Mouse (Mus musculus) heart, postnatal 0 days (tissue): ENCODE measurements around the gene Sorbs2. TPM values are rescaled to one million over a fixed set of nuclear protein-coding genes. Genes with fewer than 3 reads are reported as not detected.

Source experiments
- ATAC-seq: fragments of 200-750 bp; cut with Nextera tagmentation; 2 replicates; pipeline ENCODE4 v1.8.0; 2017; ENCODE audit warnings: low read depth, moderate number of reproducible peaks, moderate library complexity; ENCODE audit not compliant: insufficient read depth
- DNase-seq: peaks from one replicate; pipeline ENCODE4 v3.0.0-alpha.2; 2016; ENCODE audit warnings: low spot score
- H3K27ac ChIP-seq: fragments of 300-500 bp; sonication (generic); 2 replicates; pipeline ENCODE4 v1.5.1; 2014; ENCODE audit warnings: low read depth, mild to moderate bottlenecking
- H3K27me3 ChIP-seq: fragments of 300-500 bp; sonication (generic); 2 replicates; pipeline ENCODE4 v1.6.1; 2014; ENCODE audit warnings: low read length, mixed read lengths; ENCODE audit not compliant: control insufficient read depth, insufficient read depth
- H3K36me3 ChIP-seq: fragments of 300-500 bp; sonication (generic); replicated peaks from 2 replicates; pipeline ENCODE4 v1.6.1; 2014; ENCODE audit warnings: low read length, mixed read lengths; ENCODE audit not compliant: control insufficient read depth, insufficient read depth
- H3K4me1 ChIP-seq: fragments of 300-500 bp; sonication (generic); 2 replicates; pipeline ENCODE4 v1.6.1; 2014; ENCODE audit warnings: antibody characterized with exemption; ENCODE audit not compliant: control insufficient read depth, insufficient read depth
- H3K4me2 ChIP-seq: fragments of 300-500 bp; sonication (generic); 2 replicates; pipeline ENCODE4 v1.6.1; 2014; ENCODE audit warnings: low read depth, mild to moderate bottlenecking, low read length, moderate library complexity
- H3K4me3 ChIP-seq: fragments of 300-500 bp; sonication (generic); 2 replicates; pipeline ENCODE4 v1.5.1; 2014; ENCODE audit warnings: low read depth, low read length
- H3K9ac ChIP-seq: fragments of 300-500 bp; sonication (generic); replicated peaks from 2 replicates; pipeline ENCODE4 v1.6.1; 2014; ENCODE audit warnings: low read depth, low read length, mixed read lengths
- H3K9me3 ChIP-seq: fragments of 300-500 bp; sonication (generic); replicated peaks from 2 replicates; pipeline ENCODE4 v1.6.1; 2016; ENCODE audit warnings: low read length; ENCODE audit not compliant: control insufficient read depth
- CTCF ChIP-seq: IDR thresholded peaks from 2 replicates; pipeline ENCODE4 v1.5.1; 2016; ENCODE audit warnings: antibody characterized with exemption, control low read depth, low read depth
- EP300 ChIP-seq: IDR thresholded peaks from 2 replicates; pipeline ENCODE4 v1.6.1; 2016; ENCODE audit warnings: antibody characterized with exemption, low read depth
- WGBS: fragments of 180-500 bp; shearing (Covaris S2); extraction: QIAGEN DNeasy Blood & Tissue Kit; methylation state at CpG from one replicate; pipeline ENCODE4 v1.1.7; 2014; 5-methylcytosine and 5-hydroxymethylcytosine counted together
- polyA plus RNA-seq: library from polyadenylated mRNA; unstranded; fragments of >200 nt; fragmentation: Nextera tagmentation; extraction: Ambion mirVana; gene quantifications from 2 replicates; pipeline ENCODE4 v1.2.1, GENCODE M21; 2015
- total RNA-seq: library from RNA; depleted of rRNA; stranded (reverse); fragments of >200 nt; gene quantifications from 2 replicates; pipeline ENCODE4 v1.2.3, GENCODE M21; 2014; ENCODE audit warnings: low replicate concordance

Gene Sorbs2
- total and polyA plus RNA-seq, 2 experiments from 2014 or later, result 228 to 385 TPM

- peak overlapping the region; percentile 46; the same call in 1 of the 2 replicates for H3K27ac ChIP-seq
- DNase-seq, result no peak
- 86% methylated on average over 2 of the region's 2 CpGs for WGBS
Observed at GRCm38 (mm10) chr8:45598883-45599282, 91.3 kb downstream of the Sorbs2 start.

GRCm38 (mm10) chr8:45602019-45602418 is 94.4 kb downstream of the Sorbs2 start:
- no peaks in the 10 kb centered on the region for H3K36me3 ChIP-seq
- 44% methylated on average over 4 of the region's 4 CpGs for WGBS

More at GRCm38 (mm10) chr8:45598883-45599282, 91.3 kb downstream of the Sorbs2 start:
- no peaks in the 10 kb centered on the region for H3K27me3 ChIP-seq
- no peaks in the 10 kb centered on the region for H3K36me3 ChIP-seq
- no peak overlapping the region for H3K4me3 ChIP-seq
- H3K9me3 ChIP-seq, result no peaks in the 10 kb centered on the region
- no peak overlapping the region for H3K9ac ChIP-seq
- no peak for TF ChIP-seq EP300
- no peak for TF ChIP-seq CTCF
- ATAC-seq, result no peak
- H3K4me2 ChIP-seq, result no peak overlapping the region
- H3K4me1 ChIP-seq, result peaks cover 24% of the 10 kb centered on the region

GRCm38 (mm10) chr8:45605419-45605818 is 97.8 kb downstream of the Sorbs2 start:
- 77% methylated on average over 1 of the region's 1 CpGs for WGBS

More at GRCm38 (mm10) chr8:45602019-45602418, 94.4 kb downstream of the Sorbs2 start:
- H3K4me2 ChIP-seq, result no peak overlapping the region
- H3K9ac ChIP-seq, result no peak overlapping the region
- H3K9me3 ChIP-seq, result no peaks in the 10 kb centered on the region
- TF ChIP-seq EP300 (no peak), CTCF (no peak)
- H3K4me3 ChIP-seq, result no peak overlapping the region
- no peak for ATAC-seq
- peaks cover 18% of the 10 kb centered on the region for H3K4me1 ChIP-seq
- no peaks in the 10 kb centered on the region for H3K27me3 ChIP-seq
- H3K27ac ChIP-seq, result peak overlapping the region; percentile 57
- DNase-seq, result no peak

GRCm38 (mm10) chr8:45607012-45607411 is 99.4 kb downstream of the Sorbs2 start:
- whole genome bisulfite sequencing, result 9% methylated on average over 6 of the region's 6 CpGs

More at GRCm38 (mm10) chr8:45605419-45605818, 97.8 kb downstream of the Sorbs2 start:
- no peak for ATAC-seq
- H3K36me3 ChIP-seq, result no peaks in the 10 kb centered on the region
- no peak overlapping the region for H3K4me3 ChIP-seq
- H3K27ac ChIP-seq, result no peak overlapping the region
- no peaks in the 10 kb centered on the region for H3K9me3 ChIP-seq
- peaks cover 19% of the 10 kb centered on the region for H3K4me1 ChIP-seq
- H3K27me3 ChIP-seq, result no peaks in the 10 kb centered on the region
- H3K9ac ChIP-seq, result no peak overlapping the region
- H3K4me2 ChIP-seq, result no peak overlapping the region
- TF ChIP-seq CTCF (no peak), EP300 (no peak)
- DNase-seq, result no peak

GRCm38 (mm10) chr8:45608413-45608812 is 100.8 kb downstream of the Sorbs2 start:
- H3K4me1 ChIP-seq, result peaks cover 22% of the 10 kb centered on the region
- ATAC-seq (no peak), DNase-seq (no peak)
- no peaks in the 10 kb centered on the region for H3K36me3 ChIP-seq
- no peak overlapping the region for H3K4me2 ChIP-seq
- 88% methylated on average over 6 of the region's 6 CpGs for WGBS
- no peaks in the 10 kb centered on the region for H3K9me3 ChIP-seq
- TF ChIP-seq EP300, result no peak
- no peak for TF ChIP-seq CTCF
- H3K27ac ChIP-seq, result no peak overlapping the region
- no peak overlapping the region for H3K9ac ChIP-seq
- H3K4me3 ChIP-seq, result no peak overlapping the region
- no peaks in the 10 kb centered on the region for H3K27me3 ChIP-seq

More at GRCm38 (mm10) chr8:45607012-45607411, 99.4 kb downstream of the Sorbs2 start:
- Histone ChIP-seq H3K4me1 (peaks cover 25% of the 10 kb centered on the region), H3K27me3 (no peaks in the 10 kb centered on the region), H3K9me3 (no peaks in the 10 kb centered on the region), H3K4me2 (no peak overlapping the region), H3K4me3 (no peak overlapping the region), H3K36me3 (no peaks in the 10 kb centered on the region), H3K27ac (peak overlapping the region; percentile 84), H3K9ac (no peak overlapping the region)
- ATAC-seq (peak; percentile 96), DNase-seq (peak; percentile 91)
- TF ChIP-seq CTCF (no peak), EP300 (peak; percentile 92)
